Mouse (Mus musculus) erythroblast, embryonic 14.5 days (primary cell): ENCODE results near the gene Fosl2. TPM values are rescaled to one million over a fixed set of nuclear protein-coding genes. Genes with fewer than 3 reads are reported as not detected.

Experiments
- H3K27me3 ChIP-seq: 2 replicates; pipeline ENCODE4 v1.6.1; 2012; ENCODE audit warnings: inconsistent platforms; ENCODE audit not compliant: control insufficient read depth
- H3K36me3 ChIP-seq: 2 replicates; pipeline ENCODE4 v1.6.1; 2012; ENCODE audit warnings: mild to moderate bottlenecking, inconsistent platforms; ENCODE audit not compliant: control insufficient read depth
- H3K4me1 ChIP-seq: 2 replicates; pipeline ENCODE4 v1.6.1; 2012; ENCODE audit warnings: inconsistent platforms; ENCODE audit not compliant: control insufficient read depth
- H3K4me3 ChIP-seq: replicated peaks from 2 replicates; pipeline ENCODE3; 2012; ENCODE audit warnings: moderate library complexity, mild to moderate bottlenecking, inconsistent platforms
- H3K9me3 ChIP-seq: 2 replicates; pipeline ENCODE4 v1.6.1; 2012; ENCODE audit warnings: low read length, inconsistent platforms, mixed read lengths; ENCODE audit not compliant: control insufficient read depth
- GATA1 ChIP-seq: IDR thresholded peaks from 2 replicates; pipeline ENCODE4 v1.6.1; 2012; ENCODE audit warnings: low read length, inconsistent platforms, mixed read lengths
- TAL1 ChIP-seq: IDR thresholded peaks from 3 replicates; pipeline ENCODE4 v1.6.1; 2012; ENCODE audit warnings: low read length, inconsistent platforms, mixed read lengths
- polyA plus RNA-seq: library from polyadenylated mRNA; stranded (reverse); fragments of >175 nt; gene quantifications from 2 replicates; pipeline ENCODE4 v1.2.3, GENCODE M21; 2012

The Fosl2 gene
- polyA plus RNA-seq, 1 experiment: 0.04 TPM

GRCm38 (mm10) chr5:32104119-32104990 lies 31.2 kb upstream of the Fosl2 start:
- no peaks in the 10 kb centered on the region for H3K36me3 ChIP-seq
- no peak overlapping the region for H3K4me3 ChIP-seq
- TF ChIP-seq GATA1 (no peak), TAL1 (no peak)
- no peaks in the 10 kb centered on the region for H3K9me3 ChIP-seq
- no peaks in the 10 kb centered on the region for H3K27me3 ChIP-seq
- no peaks in the 10 kb centered on the region for H3K4me1 ChIP-seq

GRCm38 (mm10) chr5:32106473-32107140 lies 29.0 kb upstream of the Fosl2 start:
- Histone ChIP-seq H3K36me3 (no peaks in the 10 kb centered on the region), H3K27me3 (no peaks in the 10 kb centered on the region)
- TF ChIP-seq GATA1 (no peak), TAL1 (no peak)

DNA sequence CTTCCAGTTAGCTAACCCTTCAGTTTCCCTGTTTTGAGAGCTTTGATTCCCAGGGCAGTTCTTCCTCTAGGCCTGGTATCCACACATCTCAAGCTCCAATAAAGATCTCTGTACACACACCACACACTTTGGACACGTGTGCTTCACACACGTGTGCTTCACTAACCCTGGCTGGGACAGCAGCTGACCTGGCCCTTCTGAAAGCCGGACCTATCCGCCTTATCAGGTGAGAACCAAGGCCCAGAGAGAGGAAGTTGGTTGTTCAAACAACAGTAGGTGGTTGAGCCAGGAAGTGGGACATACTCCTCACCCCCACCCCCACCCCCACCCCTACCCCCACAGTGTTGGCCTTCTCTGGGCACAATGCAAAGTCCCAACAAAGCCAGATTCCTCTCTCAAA lies 24.9 kb upstream of the Fosl2 start:
- Histone ChIP-seq H3K36me3 (no peaks in the 10 kb centered on the region), H3K4me1 (no peaks in the 10 kb centered on the region), H3K27me3 (no peaks in the 10 kb centered on the region), H3K4me3 (no peak overlapping the region), H3K9me3 (no peaks in the 10 kb centered on the region)
- TF ChIP-seq GATA1 (no peak), TAL1 (no peak)

More at GRCm38 (mm10) chr5:32106473-32107140, 29.0 kb upstream of the Fosl2 start:
- H3K4me3 ChIP-seq: no peak overlapping the region
- no peaks in the 10 kb centered on the region for H3K9me3 ChIP-seq
- H3K4me1 ChIP-seq: no peaks in the 10 kb centered on the region

DNA sequence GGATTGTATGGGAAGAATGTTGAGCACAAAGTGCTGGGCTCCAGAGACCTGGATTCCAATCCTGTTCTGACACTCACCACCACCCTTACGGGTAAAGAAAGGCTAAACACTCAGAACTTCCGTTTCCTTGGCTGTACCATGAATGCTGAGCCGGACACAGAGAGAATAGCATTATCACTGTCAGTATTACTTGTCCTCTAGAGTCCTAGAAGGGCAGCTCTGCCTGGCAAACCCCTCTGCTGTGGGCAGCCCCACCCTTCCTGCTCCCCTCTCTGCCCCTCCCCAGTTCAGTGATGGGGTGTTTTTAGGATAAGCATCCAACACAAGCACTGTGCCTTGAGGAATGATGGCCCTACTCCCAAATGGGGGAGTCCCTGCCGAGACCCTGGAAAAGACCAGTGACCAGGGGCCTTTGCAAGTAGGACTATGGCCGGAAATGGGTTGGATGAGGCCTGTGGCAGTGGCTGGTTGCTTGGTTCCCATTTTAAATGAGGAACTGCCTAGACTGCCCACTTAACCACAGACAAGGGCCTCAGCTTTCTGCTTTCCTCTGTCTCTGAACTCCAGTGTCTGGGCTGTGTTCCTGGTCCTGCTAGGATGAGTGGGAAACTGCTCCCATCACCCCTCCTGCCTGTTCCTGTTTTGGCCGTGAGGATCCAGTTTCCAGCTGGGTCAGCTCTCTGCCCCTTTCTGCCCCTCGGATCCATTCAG lies 23.2 kb upstream of the Fosl2 start:
- H3K9me3 ChIP-seq: no peaks in the 10 kb centered on the region
- H3K27me3 ChIP-seq: no peaks in the 10 kb centered on the region
- H3K36me3 ChIP-seq: no peaks in the 10 kb centered on the region
- no peaks in the 10 kb centered on the region for H3K4me1 ChIP-seq
- no peak overlapping the region for H3K4me3 ChIP-seq
- TF ChIP-seq TAL1 (no peak), GATA1 (no peak)

GRCm38 (mm10) chr5:32120901-32121376 lies 14.7 kb upstream of the Fosl2 start:
- Histone ChIP-seq H3K4me3 (no peak overlapping the region), H3K27me3 (no peaks in the 10 kb centered on the region), H3K9me3 (no peaks in the 10 kb centered on the region), H3K36me3 (no peaks in the 10 kb centered on the region), H3K4me1 (no peaks in the 10 kb centered on the region)
- TF ChIP-seq TAL1: no peak
- no peak for TF ChIP-seq GATA1

GRCm38 (mm10) chr5:32121936-32122335 lies 13.7 kb upstream of the Fosl2 start:
- no peak for TF ChIP-seq TAL1
- TF ChIP-seq GATA1: no peak
- Histone ChIP-seq H3K27me3 (peaks cover 2% of the 10 kb centered on the region; the same call in 1 of the 2 replicates), H3K9me3 (no peaks in the 10 kb centered on the region), H3K36me3 (no peaks in the 10 kb centered on the region), H3K4me1 (no peaks in the 10 kb centered on the region), H3K4me3 (no peak overlapping the region)

DNA sequence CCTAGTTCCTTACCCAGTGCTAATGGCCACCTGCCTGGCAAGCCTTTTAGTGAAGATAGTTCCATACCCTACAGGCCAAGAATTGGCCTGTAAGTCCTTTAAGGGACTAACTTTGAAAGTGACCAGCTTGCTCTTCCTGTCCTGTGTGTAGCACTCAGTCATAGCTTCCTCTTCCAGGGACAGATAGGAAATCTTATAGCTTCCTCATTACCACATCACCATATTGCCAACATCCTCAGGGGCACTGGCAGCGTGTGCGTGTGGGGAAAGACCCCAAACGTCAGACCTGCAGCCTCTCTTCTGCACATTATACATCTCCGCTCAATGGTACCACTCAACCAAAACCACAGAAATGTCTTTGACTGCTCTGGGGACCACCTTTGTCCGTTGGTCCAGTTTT lies 13.2 kb upstream of the Fosl2 start:
- Histone ChIP-seq H3K27me3 (peaks cover 2% of the 10 kb centered on the region; the same call in 1 of the 2 replicates), H3K4me1 (no peaks in the 10 kb centered on the region), H3K36me3 (no peaks in the 10 kb centered on the region), H3K9me3 (no peaks in the 10 kb centered on the region), H3K4me3 (no peak overlapping the region)
- TF ChIP-seq TAL1 (no peak), GATA1 (no peak)

- Histone ChIP-seq H3K27me3 (peaks cover 5% of the 10 kb centered on the region), H3K4me3 (no peak overlapping the region), H3K4me1 (no peaks in the 10 kb centered on the region), H3K9me3 (no peaks in the 10 kb centered on the region), H3K36me3 (no peaks in the 10 kb centered on the region)
- no peak for TF ChIP-seq TAL1
- no peak for TF ChIP-seq GATA1
Observed at GRCm38 (mm10) chr5:32124957-32125356, 10.6 kb upstream of the Fosl2 start.

- Histone ChIP-seq H3K36me3 (no peaks in the 10 kb centered on the region), H3K4me1 (no peaks in the 10 kb centered on the region), H3K27me3 (peaks cover 22% of the 10 kb centered on the region), H3K4me3 (no peak overlapping the region), H3K9me3 (no peaks in the 10 kb centered on the region)
- TF ChIP-seq GATA1: no peak
- no peak for TF ChIP-seq TAL1
Observed at GRCm38 (mm10) chr5:32127226-32127625, 8.4 kb upstream of the Fosl2 start.
